Mouse (Mus musculus) left cerebral cortex, adult 11 months (tissue): ENCODE measurements at regions not wholly inside any gene's neighbourhood (a gene's known extent, or its start where the extent isn't known, plus 50 kb on each side); places are given as distances from the start of the nearest gene placed in this dataset.

Experiments
- DNase-seq: peaks from one replicate; pipeline ENCODE4 v3.0.0; 2022; ENCODE audit warnings: low spot score

- peak; percentile 16 for DNase-seq
These were observed 1681.6 kb upstream of the Cdh8 start for GRCm38 (mm10) chr8:101097851-101098250.
